Mouse (Mus musculus): ENCODE measurements around the gene Dnajc16. TPM values are rescaled to one million over a fixed set of nuclear protein-coding genes. Genes with fewer than 3 reads are reported as not detected.

Dnajc16 gene
- 5.7 and 6.9 TPM in 2 replicates for polyA plus RNA-seq (2015; fragmentation: Nextera tagmentation; extraction: Ambion mirVana)

GRCm38 (mm10) chr4:141790524-141790990 lies at the start of gene Dnajc16:
Dnajc16 (minus strand) TSS chr4:141790931.
- H3K27me3 ChIP-seq: no peaks in the 10 kb centered on the region
- peak within 1 kb of the TSS; percentile 89 for H3K4me3 ChIP-seq (replicated peaks)
- H3K4me1 ChIP-seq (replicated peaks): peaks cover 30% of the 10 kb centered on the region
- H3K9ac ChIP-seq (replicated peaks): peak within 1 kb of the TSS; percentile 95
- WGBS: under 1% methylated on average over 42 of the region's 42 CpGs
- peak; percentile 94 for ATAC-seq
- peak within 1 kb of the TSS; percentile 84 for H3K4me2 ChIP-seq (replicated peaks)
- H3K36me3 ChIP-seq: peaks cover 24% of the 10 kb centered on the region
- H3K9me3 ChIP-seq: no peaks in the 10 kb centered on the region
- peak within 1 kb of the TSS; percentile 81 for H3K27ac ChIP-seq

GRCm38 (mm10) chr4:141834536-141835095 lies 43.9 kb upstream of the Dnajc16 start:
- H3K27ac ChIP-seq: no peak overlapping the region
- H3K4me1 ChIP-seq (replicated peaks): no peaks in the 10 kb centered on the region
- no peaks in the 10 kb centered on the region for H3K36me3 ChIP-seq
- no peaks in the 10 kb centered on the region for H3K27me3 ChIP-seq
- WGBS: 80% methylated on average over 5 of the region's 5 CpGs
- H3K4me3 ChIP-seq (replicated peaks): no peak overlapping the region
- no peaks in the 10 kb centered on the region for H3K9me3 ChIP-seq
- H3K9ac ChIP-seq (replicated peaks): no peak overlapping the region
- no peak overlapping the region for H3K4me2 ChIP-seq (replicated peaks)
- ATAC-seq: no peak

GRCm38 (mm10) chr4:141833911-141834310 lies 43.2 kb upstream of the Dnajc16 start:
- no peak overlapping the region for H3K27ac ChIP-seq
- no peaks in the 10 kb centered on the region for H3K27me3 ChIP-seq
- no peak overlapping the region for H3K9ac ChIP-seq (replicated peaks)
- WGBS: 62% methylated on average over 1 of the region's 1 CpGs
- H3K4me3 ChIP-seq (replicated peaks): no peak overlapping the region
- H3K4me2 ChIP-seq (replicated peaks): no peak overlapping the region
- no peak for ATAC-seq
- H3K36me3 ChIP-seq: no peaks in the 10 kb centered on the region
- no peaks in the 10 kb centered on the region for H3K9me3 ChIP-seq
- H3K4me1 ChIP-seq (replicated peaks): no peaks in the 10 kb centered on the region

- Histone ChIP-seq H3K9ac (replicated peaks) (no peak overlapping the region), H3K4me1 (replicated peaks) (no peaks in the 10 kb centered on the region), H3K27me3 (no peaks in the 10 kb centered on the region), H3K4me3 (replicated peaks) (no peak overlapping the region), H3K4me2 (replicated peaks) (no peak overlapping the region), H3K9me3 (no peaks in the 10 kb centered on the region), H3K36me3 (no peaks in the 10 kb centered on the region), H3K27ac (no peak overlapping the region)
- no peak for ATAC-seq
- WGBS: 85% methylated on average over 7 of the region's 7 CpGs
Observed at GRCm38 (mm10) chr4:141831361-141831760, 40.6 kb upstream of the Dnajc16 start.

GRCm38 (mm10) chr4:141830381-141830780 lies 39.6 kb upstream of the Dnajc16 start:
- no peak for ATAC-seq

GRCm38 (mm10) chr4:141828177-141828576 lies 37.4 kb upstream of the Dnajc16 start:
- Histone ChIP-seq H3K36me3 (no peaks in the 10 kb centered on the region), H3K9me3 (no peaks in the 10 kb centered on the region), H3K27me3 (no peaks in the 10 kb centered on the region), H3K27ac (no peak overlapping the region), H3K4me2 (replicated peaks) (no peak overlapping the region), H3K4me1 (replicated peaks) (no peaks in the 10 kb centered on the region), H3K4me3 (replicated peaks) (no peak overlapping the region), H3K9ac (replicated peaks) (no peak overlapping the region)
- 86% methylated on average over 4 of the region's 4 CpGs for WGBS
- no peak for ATAC-seq

More at GRCm38 (mm10) chr4:141830381-141830780, 39.6 kb upstream of the Dnajc16 start:
- H3K4me1 ChIP-seq (replicated peaks): no peaks in the 10 kb centered on the region
- no peaks in the 10 kb centered on the region for H3K9me3 ChIP-seq
- H3K4me3 ChIP-seq (replicated peaks): no peak overlapping the region
- H3K27ac ChIP-seq: no peak overlapping the region
- H3K9ac ChIP-seq (replicated peaks): no peak overlapping the region
- no peaks in the 10 kb centered on the region for H3K27me3 ChIP-seq
- 55% methylated on average over 11 of the region's 11 CpGs for WGBS
- H3K4me2 ChIP-seq (replicated peaks): no peak overlapping the region
- no peaks in the 10 kb centered on the region for H3K36me3 ChIP-seq

- no peaks in the 10 kb centered on the region for H3K36me3 ChIP-seq
Observed at GRCm38 (mm10) chr4:141827401-141827800, 36.7 kb upstream of the Dnajc16 start.

GRCm38 (mm10) chr4:141826060-141826459 lies 35.3 kb upstream of the Dnajc16 start, which contains the start of gene Cela2a:
Cela2a (minus strand) TSS chr4:141826160.
- ATAC-seq: no peak
- no peaks in the 10 kb centered on the region for H3K4me1 ChIP-seq (replicated peaks)
- H3K4me3 ChIP-seq (replicated peaks): no peak within 1 kb of the TSS
- H3K9ac ChIP-seq (replicated peaks): no peak within 1 kb of the TSS
- H3K36me3 ChIP-seq: no peaks in the 10 kb centered on the region
- H3K4me2 ChIP-seq (replicated peaks): no peak within 1 kb of the TSS
- H3K27ac ChIP-seq: no peak within 1 kb of the TSS
- 60% methylated on average over 5 of the region's 5 CpGs for WGBS
- no peaks in the 10 kb centered on the region for H3K9me3 ChIP-seq
- H3K27me3 ChIP-seq: no peaks in the 10 kb centered on the region

More at GRCm38 (mm10) chr4:141827401-141827800, 36.7 kb upstream of the Dnajc16 start:
- H3K4me3 ChIP-seq (replicated peaks): no peak overlapping the region
- no peak overlapping the region for H3K27ac ChIP-seq
- ATAC-seq: no peak
- no peaks in the 10 kb centered on the region for H3K4me1 ChIP-seq (replicated peaks)
- no peak overlapping the region for H3K4me2 ChIP-seq (replicated peaks)
- no peaks in the 10 kb centered on the region for H3K27me3 ChIP-seq
- no peak overlapping the region for H3K9ac ChIP-seq (replicated peaks)
- WGBS: 100% methylated on average over 2 of the region's 2 CpGs
- no peaks in the 10 kb centered on the region for H3K9me3 ChIP-seq

GRCm38 (mm10) chr4:141822979-141823378 lies 32.2 kb upstream of the Dnajc16 start:
- 70% methylated on average over 3 of the region's 3 CpGs for WGBS
- H3K27me3 ChIP-seq: no peaks in the 10 kb centered on the region
- no peaks in the 10 kb centered on the region for H3K36me3 ChIP-seq

GRCm38 (mm10) chr4:141822089-141822488 lies 31.4 kb upstream of the Dnajc16 start:
- Histone ChIP-seq H3K36me3 (no peaks in the 10 kb centered on the region), H3K4me3 (replicated peaks) (no peak overlapping the region), H3K27ac (no peak overlapping the region), H3K27me3 (no peaks in the 10 kb centered on the region), H3K9ac (replicated peaks) (no peak overlapping the region), H3K9me3 (0 out of 2 replicates have a peak, but pooled peaks cover 2% of the 10 kb centered on the region), H3K4me2 (replicated peaks) (no peak overlapping the region), H3K4me1 (replicated peaks) (no peaks in the 10 kb centered on the region)
- no peak for ATAC-seq
- 77% methylated on average over 10 of the region's 10 CpGs for WGBS

More at GRCm38 (mm10) chr4:141822979-141823378, 32.2 kb upstream of the Dnajc16 start:
- Histone ChIP-seq H3K9me3 (0 out of 2 replicates have a peak, but pooled peaks cover 2% of the 10 kb centered on the region), H3K4me1 (replicated peaks) (no peaks in the 10 kb centered on the region), H3K4me2 (replicated peaks) (no peak overlapping the region), H3K9ac (replicated peaks) (no peak overlapping the region), H3K4me3 (replicated peaks) (no peak overlapping the region), H3K27ac (no peak overlapping the region)
- no peak for ATAC-seq

GRCm38 (mm10) chr4:141821178-141821577 lies 30.4 kb upstream of the Dnajc16 start:
- Histone ChIP-seq H3K4me2 (replicated peaks) (no peak overlapping the region), H3K27me3 (no peaks in the 10 kb centered on the region), H3K36me3 (no peaks in the 10 kb centered on the region), H3K4me1 (replicated peaks) (peaks cover 2% of the 10 kb centered on the region; the same call in 1 of the 2 replicates), H3K27ac (no peak overlapping the region), H3K9me3 (0 out of 2 replicates have a peak, but pooled peaks cover 2% of the 10 kb centered on the region), H3K9ac (replicated peaks) (no peak overlapping the region), H3K4me3 (replicated peaks) (no peak overlapping the region)
- ATAC-seq: no peak
- WGBS: 85% methylated on average over 3 of the region's 3 CpGs

GRCm38 (mm10) chr4:141819316-141819715 lies 28.6 kb upstream of the Dnajc16 start:
- WGBS: 96% methylated on average over 7 of the region's 7 CpGs
- Histone ChIP-seq H3K27ac (no peak overlapping the region), H3K36me3 (peaks cover 12% of the 10 kb centered on the region), H3K4me2 (replicated peaks) (no peak overlapping the region), H3K4me1 (replicated peaks) (peaks cover 5% of the 10 kb centered on the region; the same call in 1 of the 2 replicates), H3K4me3 (replicated peaks) (no peak overlapping the region), H3K9ac (replicated peaks) (no peak overlapping the region), H3K9me3 (0 out of 2 replicates have a peak, but pooled peaks cover 2% of the 10 kb centered on the region), H3K27me3 (no peaks in the 10 kb centered on the region)
- ATAC-seq: no peak

Measured in midbrain, embryonic 13.5 days (tissue).